Mouse (Mus musculus): ENCODE measurements around the gene Cux1. TPM values are rescaled to one million over a fixed set of nuclear protein-coding genes. Genes with fewer than 3 reads are reported as not detected.
"Not testable (repeated sequence)": the region's sequence is repeated elsewhere in the genome, so short reads cannot be mapped to it uniquely, and the experiment has no call there.

The Cux1 gene
- polyA plus RNA-seq, 1 experiment from 2014 or later: 109 TPM

GRCm38 (mm10) chr5:136487397-136488093 lies 79.7 kb downstream of the Cux1 start:
- no peak overlapping the region for H3K4me3 ChIP-seq
- H3K27me3 ChIP-seq (ENCODE audit: insufficient read depth, poor library complexity, severe bottlenecking): no peaks in the 10 kb centered on the region
- peaks cover 10% of the 10 kb centered on the region for H3K4me1 ChIP-seq (replicated peaks)
- H3K36me3 ChIP-seq: peaks cover 35% of the 10 kb centered on the region
- no peaks in the 10 kb centered on the region for H3K9me3 ChIP-seq
- H3K27ac ChIP-seq: no peak overlapping the region
- no peak for DNase-seq (ENCODE audit: low spot score)
- WGBS: 84% methylated on average over 11 of the region's 11 CpGs

- H3K27ac ChIP-seq: no peak overlapping the region
- WGBS: 91% methylated on average over 3 of the region's 3 CpGs
- 0 out of 2 replicates have a peak, but pooled peaks cover 7% of the 10 kb centered on the region for H3K4me1 ChIP-seq (replicated peaks)
- no peaks in the 10 kb centered on the region for H3K27me3 ChIP-seq (ENCODE audit: insufficient read depth, poor library complexity, severe bottlenecking)
- DNase-seq (ENCODE audit: low spot score): no peak
- H3K36me3 ChIP-seq: peaks cover 47% of the 10 kb centered on the region
- H3K9me3 ChIP-seq: no peaks in the 10 kb centered on the region
- no peak overlapping the region for H3K4me3 ChIP-seq
These were observed 80.9 kb downstream of the Cux1 start for GRCm38 (mm10) chr5:136486401-136486800.

GRCm38 (mm10) chr5:136485397-136485796 lies 81.9 kb downstream of the Cux1 start:
- WGBS: 92% methylated on average over 6 of the region's 6 CpGs
- H3K36me3 ChIP-seq: peaks cover 55% of the 10 kb centered on the region
- no peak for DNase-seq (ENCODE audit: low spot score)
- no peak overlapping the region for H3K4me3 ChIP-seq
- no peaks in the 10 kb centered on the region for H3K9me3 ChIP-seq
- 0 out of 2 replicates have a peak, but pooled peaks cover 7% of the 10 kb centered on the region for H3K4me1 ChIP-seq (replicated peaks)
- H3K27me3 ChIP-seq (ENCODE audit: insufficient read depth, poor library complexity, severe bottlenecking): no peaks in the 10 kb centered on the region
- H3K27ac ChIP-seq: no peak overlapping the region

GRCm38 (mm10) chr5:136482434-136482833 lies 84.9 kb downstream of the Cux1 start:
- 92% methylated on average over 1 of the region's 1 CpGs for WGBS
- Histone ChIP-seq H3K9me3 (no peaks in the 10 kb centered on the region), H3K27ac (no peak overlapping the region), H3K27me3 (ENCODE audit: insufficient read depth, poor library complexity, severe bottlenecking) (no peaks in the 10 kb centered on the region), H3K36me3 (peaks cover 80% of the 10 kb centered on the region), H3K4me3 (no peak overlapping the region), H3K4me1 (replicated peaks) (0 out of 2 replicates have a peak, but pooled peaks cover 3% of the 10 kb centered on the region)
- DNase-seq (ENCODE audit: low spot score): no peak

- WGBS: 95% methylated on average over 7 of the region's 7 CpGs
- Histone ChIP-seq H3K27me3 (ENCODE audit: insufficient read depth, poor library complexity, severe bottlenecking) (no peaks in the 10 kb centered on the region), H3K4me3 (no peak overlapping the region), H3K4me1 (replicated peaks) (no peaks in the 10 kb centered on the region), H3K9me3 (no peaks in the 10 kb centered on the region), H3K36me3 (peaks cover 85% of the 10 kb centered on the region), H3K27ac (no peak overlapping the region)
- no peak for DNase-seq (ENCODE audit: low spot score)
These were observed 86.7 kb downstream of the Cux1 start for GRCm38 (mm10) chr5:136480541-136480940.

GRCm38 (mm10) chr5:136479801-136480200 lies 87.5 kb downstream of the Cux1 start:
- WGBS: 92% methylated on average over 4 of the region's 4 CpGs
- DNase-seq (ENCODE audit: low spot score): no peak
- peaks cover 78% of the 10 kb centered on the region for H3K36me3 ChIP-seq
- no peak overlapping the region for H3K27ac ChIP-seq
- no peaks in the 10 kb centered on the region for H3K9me3 ChIP-seq
- no peaks in the 10 kb centered on the region for H3K4me1 ChIP-seq (replicated peaks)
- no peaks in the 10 kb centered on the region for H3K27me3 ChIP-seq (ENCODE audit: insufficient read depth, poor library complexity, severe bottlenecking)
- H3K4me3 ChIP-seq: no peak overlapping the region

- H3K27ac ChIP-seq: no peak overlapping the region
- H3K36me3 ChIP-seq: peaks cover 72% of the 10 kb centered on the region
- no peaks in the 10 kb centered on the region for H3K4me1 ChIP-seq (replicated peaks)
- H3K9me3 ChIP-seq: no peaks in the 10 kb centered on the region
- DNase-seq (ENCODE audit: low spot score): no peak
- WGBS: 86% methylated on average over 6 of the region's 6 CpGs
- H3K4me3 ChIP-seq: no peak overlapping the region
- no peaks in the 10 kb centered on the region for H3K27me3 ChIP-seq (ENCODE audit: insufficient read depth, poor library complexity, severe bottlenecking)
These were observed 88.1 kb downstream of the Cux1 start for GRCm38 (mm10) chr5:136479024-136479763.

GRCm38 (mm10) chr5:136476272-136476671 lies 91.0 kb downstream of the Cux1 start:
- Histone ChIP-seq H3K4me1 (replicated peaks) (peaks cover 13% of the 10 kb centered on the region), H3K36me3 (peaks cover 43% of the 10 kb centered on the region), H3K27ac (no peak overlapping the region), H3K4me3 (no peak overlapping the region), H3K9me3 (no peaks in the 10 kb centered on the region), H3K27me3 (ENCODE audit: insufficient read depth, poor library complexity, severe bottlenecking) (no peaks in the 10 kb centered on the region)
- 85% methylated on average over 3 of the region's 3 CpGs for WGBS
- DNase-seq (ENCODE audit: low spot score): no peak

GRCm38 (mm10) chr5:136475161-136475560 lies 92.1 kb downstream of the Cux1 start:
- 82% methylated on average over 1 of the region's 1 CpGs for WGBS
- no peak for DNase-seq (ENCODE audit: low spot score)
- Histone ChIP-seq H3K36me3 (peaks cover 34% of the 10 kb centered on the region), H3K9me3 (no peaks in the 10 kb centered on the region), H3K4me3 (no peak overlapping the region), H3K4me1 (replicated peaks) (peaks cover 13% of the 10 kb centered on the region), H3K27me3 (ENCODE audit: insufficient read depth, poor library complexity, severe bottlenecking) (no peaks in the 10 kb centered on the region), H3K27ac (no peak overlapping the region)

GRCm38 (mm10) chr5:136474086-136474485 lies 93.2 kb downstream of the Cux1 start:
- Histone ChIP-seq H3K9me3 (no peaks in the 10 kb centered on the region), H3K4me3 (no peak overlapping the region), H3K4me1 (replicated peaks) (peaks cover 21% of the 10 kb centered on the region), H3K36me3 (peaks cover 27% of the 10 kb centered on the region), H3K27ac (no peak overlapping the region), H3K27me3 (ENCODE audit: insufficient read depth, poor library complexity, severe bottlenecking) (no peaks in the 10 kb centered on the region)
- WGBS: 63% methylated on average over 3 of the region's 3 CpGs
- no peak for DNase-seq (ENCODE audit: low spot score)

GRCm38 (mm10) chr5:136473337-136473736 lies 94.0 kb downstream of the Cux1 start:
- H3K4me1 ChIP-seq (replicated peaks): peaks cover 28% of the 10 kb centered on the region
- peaks cover 20% of the 10 kb centered on the region for H3K36me3 ChIP-seq
- H3K9me3 ChIP-seq: no peaks in the 10 kb centered on the region
- no peaks in the 10 kb centered on the region for H3K27me3 ChIP-seq (ENCODE audit: insufficient read depth, poor library complexity, severe bottlenecking)
- H3K27ac ChIP-seq: no peak overlapping the region
- WGBS: 57% methylated on average over 6 of the region's 6 CpGs
- H3K4me3 ChIP-seq: no peak overlapping the region
- DNase-seq (ENCODE audit: low spot score): no peak

GRCm38 (mm10) chr5:136472846-136473245 lies 94.4 kb downstream of the Cux1 start:
- no peak for DNase-seq (ENCODE audit: low spot score)
- Histone ChIP-seq H3K4me1 (replicated peaks) (peaks cover 33% of the 10 kb centered on the region), H3K4me3 (no peak overlapping the region), H3K36me3 (peaks cover 15% of the 10 kb centered on the region), H3K9me3 (no peaks in the 10 kb centered on the region), H3K27me3 (ENCODE audit: insufficient read depth, poor library complexity, severe bottlenecking) (no peaks in the 10 kb centered on the region), H3K27ac (no peak overlapping the region)
- 89% methylated on average over 6 of the region's 6 CpGs for WGBS

- H3K4me1 ChIP-seq (replicated peaks): peaks cover 48% of the 10 kb centered on the region
- H3K27me3 ChIP-seq (ENCODE audit: insufficient read depth, poor library complexity, severe bottlenecking); H3K9me3 ChIP-seq; H3K4me3 ChIP-seq; H3K36me3 ChIP-seq; H3K27ac ChIP-seq; DNase-seq (ENCODE audit: low spot score): not testable (repeated sequence)
- WGBS: 49% methylated on average over 2 of the region's 2 CpGs
These were observed 96.1 kb downstream of the Cux1 start for GRCm38 (mm10) chr5:136470985-136471735.
